Mouse (Mus musculus) right cerebral cortex, adult 2 months (tissue): ENCODE data around the gene Etv2.

Experiments
- DNase-seq, 2 experiments: peaks; one replicate each; pipeline ENCODE4 v3.0.0; 2021 to 2022; ENCODE audit warnings: low spot score in 2 of 2

The Etv2 gene

GRCm38 (mm10) chr7:30588676-30589434, 46.8 kb downstream of the Etv2 start, which contains the start of gene Kmt2b:
Kmt2b (minus strand) TSS chr7:30588726.
- peak; percentile 94 to 95 for DNase-seq

- peak; percentile 38 to 50 for DNase-seq
Observed at GRCm38 (mm10) chr7:30587842-30588667, 47.6 kb downstream of the Etv2 start.

GRCm38 (mm10) chr7:30586455-30587020, 49.1 kb downstream of the Etv2 start:
- no peak for DNase-seq

- no peak for DNase-seq
Observed at GRCm38 (mm10) chr7:30585170-30585569, 50.5 kb downstream of the Etv2 start.

GRCm38 (mm10) chr7:30584339-30584738, 51.3 kb downstream of the Etv2 start:
- DNase-seq, result no peak
